Mouse (Mus musculus) neutrophil, adult 5-6 weeks (primary cell): ENCODE results near the gene Slc22a18. TPM values are rescaled to one million over a fixed set of nuclear protein-coding genes. Genes with fewer than 3 reads are reported as not detected.
"Not testable (repeated sequence)": the region's sequence is repeated elsewhere in the genome, so short reads cannot be mapped to it uniquely, and the experiment has no call there.

ENCODE experiments used
- ATAC-seq: fragments of 151-379, 151-347 bp; 2 replicates; pipeline ENCODE4 v1.8.0; 2017; ENCODE audit warnings: mild to moderate bottlenecking, moderate TSS enrichment; ENCODE audit not compliant: insufficient number of reproducible peaks, poor library complexity, low FRiP score, severe bottlenecking; ENCODE audit errors: extremely low read depth
- total RNA-seq: library from RNA; stranded (forward); fragments of 200-1000 nt; gene quantifications from 2 replicates; pipeline ENCODE4 v1.2.3, GENCODE M21; 2017

Slc22a18 gene
- total RNA-seq, 1 experiment from 2014 or later, result not detected

- no peak for ATAC-seq
Measured at GRCm38 (mm10) chr7:143498584-143498983, 25.0 kb downstream of the Slc22a18 start.

- ATAC-seq, result no peak
Measured at GRCm38 (mm10) chr7:143500912-143501311, 27.4 kb downstream of the Slc22a18 start.

- no peak for ATAC-seq
Measured at GRCm38 (mm10) chr7:143501643-143502417, 28.3 kb downstream of the Slc22a18 start.

DNA sequence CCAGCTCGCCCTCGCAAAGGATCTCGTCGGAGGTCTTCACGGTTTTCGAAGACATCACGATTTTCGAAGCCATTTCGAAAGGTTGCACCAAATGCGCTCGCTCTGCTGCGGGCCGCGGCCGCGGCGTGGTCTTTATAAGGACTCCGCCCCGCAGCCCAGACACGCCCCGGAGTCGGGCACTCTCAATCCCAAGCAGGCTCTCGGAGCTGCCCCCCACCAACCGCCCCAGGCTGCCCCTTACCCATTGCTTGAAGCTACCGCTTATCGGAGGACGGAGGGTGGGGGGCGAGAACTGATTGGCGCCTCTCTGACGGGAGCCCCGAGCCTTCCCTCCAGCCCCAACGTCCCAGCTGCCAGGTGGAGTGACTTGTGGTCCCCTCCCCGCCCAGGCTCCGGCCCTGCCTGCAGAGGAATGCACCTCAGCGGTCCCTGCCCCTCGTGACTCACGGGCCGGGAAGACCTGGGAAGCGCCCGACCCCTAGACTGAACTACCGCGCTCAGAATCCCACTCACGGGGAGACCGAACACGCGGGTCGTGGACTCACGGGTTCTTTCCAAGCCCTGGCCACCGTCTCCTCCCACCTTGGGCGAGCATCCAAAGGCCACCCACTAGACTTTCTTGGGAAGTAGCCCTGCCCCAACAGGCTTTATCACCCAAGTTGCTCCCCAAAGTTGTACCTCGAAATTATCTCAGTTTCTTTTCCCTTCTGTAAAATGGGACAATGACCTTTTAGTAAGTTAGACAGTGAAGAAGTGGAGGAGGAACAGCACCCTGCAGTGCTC, 29.1 kb downstream of the Slc22a18 start, which contains the start of gene Phlda2:
Phlda2 (minus strand) TSS at position 733 of the 783 bp plus-strand sequence.
- ATAC-seq, result no peak

- no peak for ATAC-seq
Measured at GRCm38 (mm10) chr7:143503926-143504325, 30.4 kb downstream of the Slc22a18 start.

DNA sequence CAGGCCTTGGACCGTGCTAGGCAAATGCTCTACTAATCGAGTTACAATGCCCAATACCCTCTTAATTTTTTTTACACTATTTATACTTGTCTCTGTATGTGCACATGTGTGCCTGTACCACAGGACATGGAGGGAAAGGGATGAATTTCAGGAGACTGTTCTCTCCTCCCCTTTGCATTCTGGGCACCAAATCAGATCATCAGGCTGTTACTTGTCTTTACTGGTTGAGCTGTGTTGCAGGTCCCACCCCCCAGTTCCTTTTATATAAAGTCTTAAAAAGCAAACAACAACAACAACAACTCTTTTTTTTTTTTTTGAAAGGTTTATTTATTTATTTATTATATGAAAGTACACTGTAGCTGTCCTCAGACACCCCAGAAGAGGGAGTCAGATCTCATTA, 31.9 kb downstream of the Slc22a18 start:
- ATAC-seq, result no peak

- no peak for ATAC-seq
Measured at GRCm38 (mm10) chr7:143505823-143506222, 32.3 kb downstream of the Slc22a18 start.

GRCm38 (mm10) chr7:143506271-143506670, 32.7 kb downstream of the Slc22a18 start:
- ATAC-seq, result no peak

DNA sequence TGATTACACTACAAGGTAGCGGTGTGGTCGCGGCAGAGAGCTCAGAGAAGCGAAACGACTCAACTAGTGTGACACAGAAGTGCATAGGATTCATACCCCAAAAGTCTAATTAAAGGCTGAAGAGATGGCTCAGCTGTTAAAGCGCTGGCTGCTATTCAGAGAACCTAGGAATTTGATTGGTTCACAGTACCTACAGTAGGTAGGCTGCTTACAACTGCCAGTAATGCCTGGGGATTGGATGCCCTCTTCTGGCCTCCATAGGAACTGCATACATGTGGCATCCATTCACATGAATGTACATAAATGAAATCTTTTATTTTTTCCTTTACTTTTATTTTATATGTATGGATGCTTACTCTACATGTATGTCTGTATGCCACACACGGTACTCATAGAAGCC, 33.1 kb downstream of the Slc22a18 start:
- no peak for ATAC-seq

GRCm38 (mm10) chr7:143509566-143509965, 36.0 kb downstream of the Slc22a18 start:
- ATAC-seq, result no peak

- ATAC-seq, result no peak
Measured at GRCm38 (mm10) chr7:143510593-143511334, 37.2 kb downstream of the Slc22a18 start.

DNA sequence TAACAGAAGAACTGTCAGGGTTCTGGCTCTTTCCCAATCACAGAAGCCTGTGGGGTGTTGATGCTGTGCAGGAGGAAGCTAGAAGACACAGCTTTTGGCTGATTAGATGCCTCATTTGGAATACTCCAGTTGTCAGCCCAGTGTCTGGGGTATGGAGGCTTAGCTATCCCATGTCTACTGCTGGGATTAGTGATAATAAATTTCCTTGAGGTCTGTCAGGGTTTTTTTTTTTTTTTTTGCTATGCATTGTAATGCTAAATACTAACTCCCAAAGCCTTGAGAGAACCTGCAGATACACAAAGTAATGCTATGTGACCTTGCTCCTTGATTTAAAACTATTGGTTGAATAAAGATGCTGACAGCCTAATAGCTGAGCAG, 37.8 kb downstream of the Slc22a18 start:
- no peak for ATAC-seq

- no peak for ATAC-seq
Measured at GRCm38 (mm10) chr7:143513763-143514415, 40.4 kb downstream of the Slc22a18 start.

GRCm38 (mm10) chr7:143514416-143514768, 40.9 kb downstream of the Slc22a18 start:
- no peak for ATAC-seq

DNA sequence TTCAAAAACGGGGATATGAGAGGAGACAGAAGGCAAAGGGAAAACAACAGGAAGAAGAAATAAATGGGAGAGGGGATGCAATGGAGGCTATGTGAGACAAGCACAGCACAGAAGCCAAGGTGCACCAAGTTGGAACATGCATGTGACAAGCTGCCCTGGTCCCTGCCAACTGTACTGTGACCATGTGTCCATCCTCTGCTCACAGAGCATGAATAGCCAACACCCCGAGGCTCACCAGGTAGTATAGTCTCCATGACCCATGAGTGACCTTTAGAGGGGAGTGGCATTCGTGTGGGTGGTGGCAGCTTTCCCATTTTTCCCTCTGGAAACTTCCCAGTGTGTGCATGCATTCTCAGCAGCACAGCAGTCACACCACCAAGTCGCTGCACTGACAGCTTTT, 45.8 kb downstream of the Slc22a18 start:
- ATAC-seq, result no peak

- no peak for ATAC-seq
Measured at GRCm38 (mm10) chr7:143532410-143532809, 58.9 kb downstream of the Slc22a18 start.

GRCm38 (mm10) chr7:143533284-143533683, 59.7 kb downstream of the Slc22a18 start:
- ATAC-seq, result no peak

DNA sequence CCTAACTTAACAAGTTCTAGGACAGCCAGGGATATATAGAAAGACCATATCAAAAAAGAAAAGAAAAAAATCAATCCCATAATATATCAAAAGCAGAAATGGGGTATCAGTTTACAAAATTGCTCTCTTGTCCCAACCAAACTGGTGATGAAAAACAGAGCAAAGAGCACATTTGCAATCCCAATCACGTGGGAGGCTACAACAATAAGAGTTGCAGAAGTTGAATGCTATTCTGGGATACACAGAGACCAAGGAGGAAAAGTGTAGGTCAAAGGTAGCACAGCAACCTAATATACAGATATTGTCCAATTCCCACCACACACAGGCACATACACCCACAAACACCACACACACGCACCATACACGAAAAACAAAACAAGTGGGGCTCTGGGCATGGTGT, 62.7 kb downstream of the Slc22a18 start:
- ATAC-seq, result no peak

GRCm38 (mm10) chr7:143538229-143538628, 64.7 kb downstream of the Slc22a18 start:
- not testable (repeated sequence) for ATAC-seq
